Mouse (Mus musculus) lung, adult 2 months (tissue): Measurements from ENCODE around the gene Fn1.

ENCODE experiments used
- CTCF ChIP-seq: fragments of 200-500 bp; IDR thresholded peaks from 2 replicates; pipeline ENCODE4 v1.5.1; 2011; ENCODE audit warnings: mild to moderate bottlenecking, low read length, control low read depth; ENCODE audit not compliant: insufficient read depth
- POLR2A ChIP-seq: fragments of 200-500 bp; IDR thresholded peaks from 2 replicates; pipeline ENCODE4 v1.6.1; 2011; ENCODE audit warnings: low read depth, mild to moderate bottlenecking, control low read depth, low read length, borderline replicate concordance; ENCODE audit errors: extremely low read depth

- TF ChIP-seq CTCF: no peak
- TF ChIP-seq POLR2A: no peak
These were observed 77.0 kb downstream of the Fn1 start for GRCm38 (mm10) chr1:71575987-71576386.
